Mouse (Mus musculus) kidney, postnatal 25 days (tissue): ENCODE measurements at regions not wholly inside any gene's neighbourhood (a gene's known extent, or its start where the extent isn't known, plus 50 kb on each side); places are given as distances from the start of the nearest gene placed in this dataset.

Experiments
- DNase-seq, 2 experiments: peaks; one replicate each; pipeline ENCODE4 v3.0.0; 2021; ENCODE audit warnings: mixed read lengths in 2 of 2

DNA sequence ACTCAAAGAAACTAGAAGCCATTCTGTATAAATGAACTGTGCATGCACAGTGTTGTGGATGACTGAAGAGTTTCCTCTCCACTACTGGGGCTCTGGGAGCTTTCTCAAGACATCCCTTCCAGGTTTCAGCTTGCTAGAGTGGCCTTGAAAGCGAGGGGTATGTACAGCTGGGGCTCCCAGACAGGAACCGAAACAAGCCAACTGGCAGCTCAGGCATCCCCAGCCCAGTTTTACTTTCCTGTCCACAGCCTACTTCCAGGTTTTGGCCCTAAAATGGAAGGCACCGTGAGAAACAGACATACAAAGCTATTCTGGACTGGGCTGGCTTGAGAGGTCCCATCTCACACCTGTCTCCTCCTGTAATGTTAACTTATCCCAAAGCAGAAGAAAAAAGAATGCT lies 360.3 kb upstream of the Sall1 start:
- DNase-seq = no peak

DNA sequence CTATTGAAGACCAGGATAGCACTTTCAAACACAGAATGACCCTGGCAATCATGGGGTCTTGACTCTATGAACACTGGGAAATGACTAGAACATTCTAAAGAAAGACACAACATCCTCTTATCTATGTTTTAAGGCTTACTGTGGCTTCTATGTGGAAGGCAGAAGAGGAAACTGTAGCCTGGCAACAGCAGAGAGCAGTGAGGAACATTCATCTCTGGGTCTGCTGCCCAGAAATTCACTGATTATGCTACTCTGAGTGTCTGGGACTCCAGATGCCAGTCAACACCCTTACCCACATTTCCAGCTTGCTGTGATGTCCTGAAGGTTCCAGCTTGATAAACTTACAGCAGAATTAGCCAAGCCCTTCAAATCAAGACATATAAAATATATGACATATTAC lies 352.7 kb upstream of the Sall1 start:
- DNase-seq = no peak

DNA sequence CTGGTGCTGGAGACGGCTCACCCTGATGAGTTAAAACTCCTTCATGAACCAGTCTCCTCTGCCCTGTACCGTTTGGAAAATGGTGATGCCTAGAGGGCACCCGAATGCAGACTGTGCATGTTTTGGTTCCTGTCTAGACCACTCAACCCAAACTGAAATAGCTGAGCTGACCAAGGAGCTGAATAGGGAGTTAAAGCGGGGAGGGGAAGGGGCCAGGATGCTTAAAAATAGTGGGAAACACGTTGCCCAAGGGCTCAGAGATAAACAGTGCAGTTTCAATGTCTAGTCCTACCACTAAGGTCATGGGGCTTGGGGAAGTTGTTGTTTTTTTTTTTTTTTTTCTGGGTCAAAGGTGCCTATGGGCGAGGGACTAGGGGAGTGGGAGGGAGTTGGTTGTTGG lies 348.8 kb upstream of the Sall1 start:
- no peak for DNase-seq

DNA sequence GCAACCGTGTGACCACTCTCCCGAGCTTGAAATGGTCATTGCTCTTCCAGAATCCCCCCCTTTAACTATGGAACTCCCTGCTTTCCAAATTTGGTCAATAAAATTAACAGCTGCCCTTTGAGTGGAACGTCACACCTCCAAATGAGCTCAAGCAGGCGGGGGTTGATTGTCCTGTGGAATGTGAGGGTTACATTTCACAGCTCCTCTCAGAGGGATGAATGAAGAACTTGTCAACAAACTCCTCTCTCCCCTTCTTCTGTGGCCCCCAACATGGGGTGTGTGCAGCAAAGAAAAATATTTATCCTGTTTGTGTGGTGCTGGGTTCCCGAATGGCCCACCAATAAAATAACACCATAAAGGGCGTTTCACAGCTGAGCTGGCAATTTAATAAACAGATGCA lies 344.8 kb upstream of the Sall1 start:
- DNase-seq = no peak

DNA sequence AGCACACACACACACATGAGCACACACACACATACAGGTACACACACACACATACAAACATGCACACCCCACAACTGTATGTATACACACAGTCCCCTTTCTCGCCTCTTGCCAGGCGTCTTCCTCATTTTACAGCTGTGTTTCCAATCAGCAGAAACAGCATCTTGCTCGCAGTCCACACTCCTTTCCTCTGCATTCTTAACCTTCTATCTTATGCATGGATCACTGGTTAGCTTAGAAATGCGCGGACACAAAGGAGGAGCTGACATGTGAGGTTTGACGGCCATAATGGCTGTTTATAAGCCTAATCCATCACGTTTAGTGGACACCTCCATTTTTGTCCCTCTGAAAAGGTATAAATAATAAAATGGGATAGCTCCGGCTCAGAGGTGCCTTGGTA lies 343.3 kb upstream of the Sall1 start:
- no peak for DNase-seq

DNA sequence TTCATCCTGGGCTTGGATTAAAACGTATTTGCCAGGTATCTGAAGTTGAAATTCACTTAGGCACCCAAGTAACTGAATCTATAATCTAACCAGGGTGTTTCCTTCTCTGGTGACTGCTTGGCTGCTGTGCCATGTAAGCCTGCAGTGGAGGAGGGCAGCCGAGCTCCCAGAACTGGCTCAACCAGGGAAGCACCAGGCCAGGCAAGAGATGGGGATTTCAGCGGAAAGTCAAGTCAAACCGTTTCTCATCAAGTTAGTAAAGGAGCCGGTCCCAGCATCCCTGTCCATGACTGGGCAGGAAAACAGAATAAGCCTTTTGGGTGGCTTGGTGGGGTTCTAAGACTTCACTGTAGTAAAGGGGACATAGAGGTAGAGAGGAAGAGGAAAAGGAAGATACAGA lies 341.1 kb upstream of the Sall1 start:
- DNase-seq = no peak

DNA sequence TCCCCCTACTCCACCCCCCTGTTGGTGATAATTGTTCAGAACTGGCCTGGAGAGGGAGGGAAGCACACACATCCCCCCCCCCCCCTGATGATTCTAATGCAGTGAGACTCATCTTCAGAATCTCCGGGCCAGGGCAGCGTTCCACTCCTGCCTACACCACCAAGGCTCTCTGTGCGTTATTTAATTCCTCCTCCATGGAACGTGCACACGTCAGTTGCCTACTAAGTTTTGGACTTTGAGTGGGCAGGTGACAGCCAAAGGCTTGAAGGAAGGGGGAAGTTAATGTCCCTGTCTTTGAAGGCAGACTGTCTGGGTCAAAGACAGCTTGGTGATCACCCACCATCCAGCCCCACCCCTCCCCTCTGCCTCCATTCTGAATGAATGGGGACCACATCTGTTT lies 339.8 kb upstream of the Sall1 start:
- no peak for DNase-seq

DNA sequence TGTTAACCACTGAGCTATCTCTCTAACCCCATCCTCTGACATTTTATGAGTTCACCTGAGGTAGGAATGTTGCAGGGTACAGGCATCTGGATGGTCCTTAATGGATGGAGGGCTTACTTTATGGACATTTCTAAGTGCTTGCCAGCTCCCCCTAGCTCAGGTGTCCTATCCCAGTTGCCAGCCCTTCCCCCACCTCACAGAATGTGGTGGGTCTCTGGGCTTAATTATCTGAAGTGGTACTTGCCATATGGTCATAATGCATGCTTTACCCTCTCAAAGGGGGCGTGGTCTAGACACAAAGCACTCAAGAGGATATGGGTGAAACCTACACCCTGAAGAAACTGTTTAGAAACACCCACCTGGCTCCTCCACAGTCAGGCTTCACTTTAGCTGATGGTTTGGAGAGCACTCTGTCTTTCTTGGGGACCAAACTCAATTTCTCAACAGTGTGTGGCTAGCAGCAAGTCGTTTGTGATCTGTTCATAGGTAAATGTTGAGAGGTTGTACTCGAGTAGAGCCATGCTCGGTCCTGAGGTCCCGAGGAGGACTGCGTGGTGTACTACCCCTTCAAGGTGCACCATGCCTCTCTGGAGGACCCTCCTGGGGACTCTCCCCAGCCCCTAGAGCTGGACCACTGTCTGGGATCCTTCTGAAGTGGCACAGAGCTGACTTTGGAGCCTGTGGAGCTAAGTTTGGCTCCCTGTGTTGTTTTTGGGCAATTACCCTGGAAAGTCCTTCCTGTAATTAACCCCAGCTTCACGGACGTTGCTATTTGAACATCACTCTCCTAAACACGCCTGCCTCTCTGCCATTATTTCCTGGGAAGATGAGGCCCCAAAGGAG lies 338.8 kb upstream of the Sall1 start:
- DNase-seq = no peak

DNA sequence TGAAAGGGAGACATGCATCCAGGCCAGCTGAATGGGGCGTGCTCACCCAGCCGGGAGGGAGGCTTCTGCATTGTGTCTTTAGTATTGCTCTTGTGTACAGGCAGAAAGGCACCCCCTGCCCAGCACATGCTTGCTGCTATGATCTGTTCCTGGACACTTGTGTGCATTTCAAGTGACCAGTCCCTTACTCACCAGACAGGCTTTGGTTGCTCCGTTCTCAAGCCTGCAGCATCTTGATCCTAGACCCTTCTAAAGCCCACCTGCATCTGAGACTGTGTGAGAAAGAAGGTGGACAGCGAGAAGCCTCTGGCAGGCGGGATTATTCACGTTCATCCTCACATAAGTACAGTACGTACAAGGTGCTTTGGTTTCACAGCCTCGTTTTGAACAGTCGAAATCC lies 336.5 kb upstream of the Sall1 start:
- DNase-seq = no peak

DNA sequence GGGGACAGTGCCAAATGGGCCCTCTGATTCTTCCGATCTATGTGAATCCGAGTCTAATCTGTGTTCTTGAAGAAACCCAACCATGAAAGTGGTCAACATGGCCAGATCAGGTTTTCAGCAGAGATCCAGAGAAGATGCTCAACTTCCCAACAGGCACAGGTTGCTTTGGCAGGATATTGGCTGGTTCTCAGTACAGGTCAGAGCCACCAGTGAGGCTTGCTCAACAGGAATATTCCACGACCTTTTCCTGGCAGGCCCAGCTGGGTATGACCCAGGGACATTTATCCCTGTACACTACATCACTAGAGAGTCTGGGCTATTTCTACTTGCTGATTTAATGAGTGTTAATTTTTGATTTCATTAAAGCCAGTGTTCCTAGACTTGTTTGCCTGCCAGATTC lies 328.8 kb upstream of the Sall1 start:
- no peak for DNase-seq

DNA sequence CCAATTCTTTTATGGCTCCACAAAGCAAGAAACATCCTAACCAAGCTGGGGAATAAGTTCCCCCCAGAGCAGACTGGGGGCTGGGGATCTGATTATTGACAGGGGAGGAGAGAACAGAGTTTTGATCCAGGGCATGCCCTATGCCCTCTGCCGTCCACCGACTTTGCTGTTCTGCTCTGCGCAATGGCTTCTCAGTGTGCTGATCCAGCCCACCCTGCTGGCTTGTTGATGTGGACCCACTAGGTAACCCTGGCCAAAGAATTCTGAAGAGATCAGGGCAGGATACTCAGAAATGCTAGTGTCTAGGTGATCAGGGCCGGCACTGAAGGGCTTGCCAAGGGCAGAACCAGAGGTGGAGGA lies 327.8 kb upstream of the Sall1 start:
- no peak for DNase-seq

DNA sequence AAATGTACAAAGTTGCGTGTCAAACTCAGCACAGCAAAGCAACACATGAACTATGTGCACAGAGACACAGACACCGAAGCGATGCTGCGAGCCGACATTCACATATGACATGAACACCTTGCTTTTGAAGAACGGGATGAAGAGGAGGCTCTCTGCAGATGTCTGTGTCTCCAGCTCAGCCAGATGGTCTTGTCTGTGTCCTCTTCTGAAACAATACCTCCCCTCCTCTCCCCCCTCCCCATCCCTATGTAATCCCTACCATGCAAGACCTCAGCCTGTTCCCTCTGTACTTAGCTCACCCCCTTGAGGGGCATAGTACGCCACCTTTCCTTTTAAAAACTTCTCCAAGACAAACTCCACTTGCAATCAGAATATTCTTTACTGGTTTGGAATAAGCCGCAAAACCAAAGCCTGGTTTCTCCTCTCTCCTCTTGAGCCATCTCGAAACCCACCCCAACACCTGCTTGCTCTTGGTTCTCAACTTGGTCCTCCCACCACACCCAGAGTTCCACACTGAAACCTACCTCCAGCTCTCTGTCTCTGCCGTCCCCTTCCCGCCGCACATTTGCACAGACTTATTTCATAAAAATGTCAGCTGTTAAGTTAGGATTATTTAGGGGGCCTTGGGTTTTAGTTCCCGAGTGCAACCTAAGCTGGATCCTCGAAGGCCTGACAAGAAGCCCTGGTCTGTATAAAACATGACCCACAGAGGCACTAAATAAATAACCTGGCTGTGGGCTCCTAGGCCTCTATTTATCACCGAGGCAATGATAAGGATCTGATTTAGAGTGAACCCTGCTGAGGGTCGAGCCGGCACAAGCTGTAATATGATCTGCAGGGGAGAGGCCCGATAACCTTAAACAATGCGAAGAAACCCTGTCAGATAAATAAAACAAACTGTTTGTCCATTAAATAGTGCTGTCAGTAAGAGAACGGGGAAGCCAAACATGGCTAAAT lies 327.1 kb upstream of the Sall1 start:
- DNase-seq = no peak

DNA sequence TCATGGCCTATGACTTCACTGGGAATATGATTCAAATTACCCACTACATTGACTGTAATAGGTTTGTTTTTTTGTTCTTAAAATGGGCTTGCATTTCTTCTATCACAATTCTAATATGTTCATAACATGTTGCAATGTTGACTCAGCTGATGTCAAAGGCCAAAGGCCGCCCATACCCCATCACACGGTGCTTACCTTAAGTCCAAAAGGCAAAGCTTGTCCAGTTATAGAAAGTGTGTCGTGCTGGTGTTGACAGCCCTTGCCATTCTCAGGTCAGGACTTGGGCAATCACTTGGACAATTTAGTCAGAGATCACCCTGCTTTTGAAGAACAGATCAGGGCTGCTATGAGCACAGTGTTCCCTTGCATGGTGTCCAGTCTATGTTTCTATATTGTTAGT lies 321.5 kb upstream of the Sall1 start:
- DNase-seq = no peak

DNA sequence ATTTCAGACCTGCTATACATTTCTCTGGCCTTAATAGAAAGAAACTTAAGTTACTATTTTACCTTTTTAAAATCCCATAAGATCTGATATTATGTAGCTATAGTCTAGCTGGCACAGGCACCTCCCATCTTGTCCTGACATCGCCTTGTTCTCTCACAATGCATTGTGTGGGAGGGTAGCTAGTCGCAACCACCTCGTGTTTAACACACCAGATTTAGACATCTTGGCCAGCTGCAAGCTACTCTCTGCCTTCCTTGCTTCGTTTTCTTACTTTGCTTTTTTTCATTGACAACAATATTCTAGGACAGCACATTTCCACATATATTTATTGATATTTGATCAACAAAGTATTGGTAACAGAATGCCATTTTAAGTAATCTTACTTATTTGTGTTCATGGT lies 314.4 kb upstream of the Sall1 start:
- no peak for DNase-seq

DNA sequence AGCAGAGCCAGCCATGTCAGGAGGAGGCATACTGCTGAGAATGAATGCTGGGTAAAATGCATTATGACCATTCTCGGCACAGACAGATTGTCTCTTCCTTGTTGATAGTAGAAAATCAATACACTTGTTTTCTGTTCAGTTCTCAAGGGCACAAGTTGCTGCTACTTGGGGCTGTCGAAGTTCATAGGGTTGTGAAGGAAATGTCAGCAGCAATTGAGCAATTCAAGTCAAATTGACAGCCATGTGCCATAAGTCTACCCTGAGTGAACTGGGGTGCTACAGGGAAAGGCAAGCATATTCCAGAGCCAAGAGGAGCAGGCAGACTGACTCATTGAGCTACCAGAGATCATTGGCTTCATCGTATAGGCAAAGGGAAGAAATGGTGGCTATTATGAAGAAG lies 301.6 kb upstream of the Sall1 start:
- no peak for DNase-seq

DNA sequence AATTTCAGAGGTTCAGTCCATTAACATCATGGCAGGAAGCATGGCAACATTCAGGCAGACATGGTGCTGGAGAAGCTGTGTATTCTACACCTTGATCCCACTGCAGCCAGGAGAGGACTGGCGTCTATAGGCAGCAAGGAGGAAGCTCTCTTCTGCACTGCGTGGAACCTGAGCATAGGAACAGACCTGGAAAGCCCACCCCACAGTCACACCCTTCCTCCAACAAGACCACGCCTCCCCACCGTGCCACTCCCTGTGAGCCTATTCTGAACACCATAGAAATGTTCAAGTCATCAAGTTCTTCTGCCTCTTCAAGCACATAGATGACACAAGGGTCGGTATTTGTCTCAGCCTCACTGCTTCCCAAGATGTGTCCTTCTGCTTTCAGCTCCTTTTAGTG lies 297.7 kb upstream of the Sall1 start:
- no peak for DNase-seq

DNA sequence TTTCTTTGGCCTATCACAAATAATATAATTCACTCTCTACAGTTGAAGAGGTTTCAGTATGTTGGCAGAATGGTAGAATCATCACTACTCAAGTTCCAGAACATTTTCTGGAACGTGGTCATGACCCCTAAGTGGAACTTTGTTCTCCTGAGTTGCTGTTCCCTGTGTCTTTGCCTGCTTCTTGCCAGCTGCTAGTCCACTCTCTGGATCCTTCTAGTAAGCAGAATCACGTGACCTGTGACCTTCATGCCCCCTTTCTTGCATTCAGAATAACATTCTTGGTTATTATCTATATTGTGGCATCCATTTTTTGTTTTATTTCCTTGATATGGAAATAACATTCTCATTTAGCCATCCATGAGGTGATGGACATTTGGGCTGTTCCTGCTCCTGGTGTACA lies 291.5 kb upstream of the Sall1 start:
- peak; percentile 53 to 65 for DNase-seq

DNA sequence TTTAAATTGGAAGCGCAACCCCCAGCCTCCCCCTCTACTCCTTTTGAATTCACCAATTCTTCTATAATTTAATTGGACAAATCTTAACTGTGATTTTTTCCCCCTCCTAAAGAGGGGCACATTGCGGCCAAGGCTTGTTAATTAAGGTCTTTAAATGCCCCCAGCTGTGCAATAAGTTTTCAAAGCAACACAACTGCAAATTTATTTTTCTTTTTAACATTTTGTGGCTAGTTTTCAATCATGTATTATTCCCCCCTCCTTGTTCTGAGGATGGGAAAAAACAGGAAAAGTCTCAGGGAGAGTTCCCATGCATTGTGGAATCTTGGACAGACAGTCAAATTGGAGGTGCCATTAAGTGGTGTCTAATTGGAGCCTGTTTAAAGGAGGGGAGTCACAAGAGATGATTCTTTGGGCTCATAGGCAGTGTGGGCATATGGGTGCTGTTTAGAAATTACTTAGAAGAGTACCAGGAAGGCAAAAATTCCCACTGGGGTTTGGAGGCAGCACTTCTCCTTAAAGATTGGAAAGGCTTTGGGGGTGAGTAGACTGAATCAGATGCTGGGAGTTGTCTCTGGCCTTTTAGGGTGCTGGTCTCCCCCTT lies 281.9 kb upstream of the Sall1 start:
- no peak for DNase-seq

DNA sequence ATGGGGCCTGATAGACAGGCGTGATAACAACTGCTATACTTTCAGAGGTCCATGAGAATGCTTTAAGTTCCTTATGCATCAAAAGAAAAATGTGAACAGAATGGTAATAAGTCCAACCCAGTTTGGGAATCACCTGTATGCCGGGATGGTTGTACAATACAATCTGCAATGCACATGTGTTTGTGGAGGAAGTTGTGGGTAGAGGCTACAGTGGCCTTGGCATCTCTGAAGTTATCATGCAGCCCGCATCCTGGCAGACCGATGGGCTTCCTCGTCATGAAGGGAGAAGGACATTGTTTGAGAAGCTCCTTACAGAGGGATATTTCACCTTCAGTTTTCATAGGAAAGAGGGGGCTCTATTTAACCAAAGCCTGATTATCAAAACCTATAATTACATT lies 281.3 kb upstream of the Sall1 start:
- DNase-seq = no peak

DNA sequence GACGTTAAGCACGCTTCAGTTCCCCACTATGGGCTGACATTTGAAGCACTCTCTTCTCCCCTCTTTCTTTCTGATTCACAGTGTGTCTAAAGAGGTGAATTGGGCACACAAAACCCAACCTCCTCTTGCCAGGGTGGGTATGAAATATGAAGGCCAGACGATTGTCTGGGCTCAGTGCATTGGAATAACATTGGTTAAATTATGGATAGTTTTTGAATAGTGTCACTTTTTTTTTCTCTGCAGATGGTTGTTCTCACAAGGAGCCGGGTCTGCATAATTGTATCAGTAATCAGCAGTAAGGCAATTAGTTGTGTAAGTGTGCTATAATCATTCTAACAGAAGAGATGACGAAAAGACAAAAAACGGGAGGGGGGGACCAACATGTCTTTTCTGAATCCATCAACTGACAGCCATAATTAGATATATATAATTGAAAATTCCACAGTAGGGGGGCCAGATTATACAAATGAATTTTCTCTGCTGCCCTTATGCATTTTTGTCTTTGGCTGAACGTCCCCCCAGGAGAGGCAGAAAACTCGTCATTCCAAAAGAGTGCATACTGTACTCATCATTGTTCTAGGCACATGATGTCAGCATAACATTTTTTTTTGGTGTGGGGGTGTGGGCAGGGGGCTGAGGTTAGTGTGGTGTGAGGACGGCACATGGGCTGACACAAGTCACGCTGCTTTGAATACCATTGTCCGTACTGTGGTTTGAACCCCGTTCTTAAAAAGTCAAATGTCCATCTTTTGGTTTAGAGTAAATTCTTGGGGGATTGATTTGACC lies 280.7 kb upstream of the Sall1 start:
- no peak for DNase-seq

DNA sequence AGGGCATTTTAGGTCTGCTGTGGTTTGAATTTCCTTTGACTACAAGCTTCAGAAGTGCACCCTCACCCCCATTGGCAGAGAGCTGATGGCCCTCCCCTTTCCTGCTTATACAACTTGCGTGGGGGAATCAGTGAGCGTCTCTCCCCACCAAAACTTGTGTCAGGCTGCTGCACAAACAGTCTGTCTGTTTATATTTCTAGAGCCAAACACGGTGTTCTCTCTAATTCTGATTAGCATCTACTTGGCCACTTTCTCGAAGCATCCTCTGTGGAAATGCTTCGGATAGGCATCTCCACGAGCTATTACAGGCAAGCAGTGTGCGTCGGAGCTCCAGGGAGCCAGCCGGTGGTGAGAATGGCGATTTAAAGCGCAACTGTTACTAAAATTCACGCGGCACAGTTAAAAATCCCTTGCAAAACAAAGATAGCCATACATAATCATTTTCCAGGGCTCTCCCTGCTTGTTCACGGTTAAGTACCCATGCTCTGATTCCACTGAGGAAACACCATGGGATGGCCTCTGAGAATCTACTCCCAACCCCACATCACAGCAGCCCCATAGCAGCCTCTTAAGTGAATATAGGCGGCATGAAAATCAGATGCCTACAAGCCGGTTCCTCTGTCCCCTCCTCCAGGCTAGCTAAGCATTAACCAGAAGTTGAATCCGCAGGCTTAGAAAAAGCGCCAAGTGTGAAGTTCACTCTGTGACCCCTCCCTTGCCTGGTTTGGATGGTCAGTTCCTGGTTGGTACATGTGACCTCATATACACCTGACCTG lies 273.7 kb upstream of the Sall1 start:
- peak; percentile 81 to 92 for DNase-seq

DNA sequence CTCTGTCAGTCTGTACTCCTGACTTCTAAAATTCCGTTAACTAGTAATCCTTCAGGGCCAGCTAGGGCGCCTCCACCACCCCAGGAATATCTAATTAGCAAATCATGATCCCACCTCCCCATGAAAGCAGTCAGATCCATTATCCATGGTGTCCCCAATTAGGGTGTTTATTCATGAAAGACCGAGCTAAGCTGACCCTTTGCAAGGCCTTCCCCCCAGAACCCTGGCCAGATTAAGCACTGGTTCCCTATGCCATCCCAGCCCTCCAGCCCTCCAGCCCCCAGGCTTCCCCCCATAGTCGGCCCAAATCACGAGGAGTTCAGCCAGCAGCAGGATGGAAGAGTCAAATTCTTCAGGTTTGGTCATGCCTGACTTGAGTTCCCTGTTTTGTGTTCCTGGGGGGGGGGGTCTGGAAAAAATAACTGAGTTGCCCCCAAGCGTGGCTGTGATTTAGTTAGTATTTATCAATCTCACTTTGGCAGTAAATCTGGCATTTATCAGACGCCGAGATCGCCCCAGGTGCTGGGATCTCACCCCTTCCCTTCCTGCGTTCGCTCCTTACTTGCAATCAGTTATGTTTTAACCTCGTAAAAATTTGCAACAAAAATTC lies 272.7 kb upstream of the Sall1 start:
- peak; percentile 28 to 75 for DNase-seq
